Mouse (Mus musculus) heart, postnatal 36 days (tissue): Measurements from ENCODE around the gene Sec14l4. TPM values are rescaled to one million over a fixed set of nuclear protein-coding genes. Genes with fewer than 3 reads are reported as not detected.
A peak's percentile ranks its signal among the peaks of the same experiment; 100 is the strongest.

Experiments used
- DNase-seq, 2 experiments: peaks; one replicate each; pipeline ENCODE4 v3.0.0; 2021 to 2022
- intact Hi-C: fragments of 180-260 bp; cut with DNase I; formaldehyde crosslinking; loops from one replicate; pipeline ENCODE4 v1.15.1; 2025
- total RNA-seq, 2 experiments: library from RNA; stranded (reverse); gene quantifications; 2 replicates each; pipeline ENCODE4 v1.2.3; 2021

Gene Sec14l4
- total RNA-seq, 2 experiments from 2014 or later, result 0.36 to 0.57 TPM

DNA sequence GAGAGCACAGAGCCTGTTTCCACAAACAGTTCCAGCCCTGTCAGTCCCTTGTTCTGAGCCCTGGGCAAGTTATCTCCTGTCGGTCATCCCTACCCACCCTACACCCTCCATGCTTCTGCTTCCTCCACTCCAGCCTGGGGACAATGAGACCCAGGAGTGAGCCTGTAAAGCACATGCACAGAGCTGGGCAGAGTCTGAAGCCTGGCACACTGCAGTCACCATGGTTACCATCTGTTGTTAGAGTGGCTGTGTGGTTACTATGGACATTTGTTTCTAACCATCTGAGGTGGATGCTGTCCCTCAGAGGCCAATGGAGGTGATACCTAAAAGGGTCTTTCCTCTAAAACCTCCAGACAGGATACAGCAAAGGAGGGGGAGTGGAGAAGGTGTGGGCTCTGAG lies 38.4 kb downstream of the Sec14l4 start:
- DNase-seq, result no peak
- intact Hi-C loops, result no loop called here

DNA sequence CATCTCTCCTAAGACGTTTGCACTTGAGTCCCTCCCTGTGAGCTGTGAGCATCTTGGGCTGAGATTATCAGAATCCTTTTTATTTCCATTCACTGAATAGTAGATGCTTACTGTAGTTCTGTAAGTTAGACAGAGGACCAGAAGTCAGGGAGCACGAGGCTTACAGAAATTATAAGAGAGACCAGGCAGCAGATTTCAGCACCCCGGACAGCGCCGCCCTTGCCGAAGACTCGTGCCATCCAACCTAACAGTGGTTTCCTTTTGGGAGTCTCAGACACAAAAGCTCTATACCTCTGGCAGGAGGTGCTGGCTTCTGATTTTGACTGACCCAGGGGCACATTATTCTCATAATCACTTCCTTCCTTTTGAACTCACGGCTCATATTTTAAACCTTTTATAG lies 45.4 kb downstream of the Sec14l4 start:
- intact Hi-C loops, result no loop called here
- peak; percentile 26 to 59 for DNase-seq

DNA sequence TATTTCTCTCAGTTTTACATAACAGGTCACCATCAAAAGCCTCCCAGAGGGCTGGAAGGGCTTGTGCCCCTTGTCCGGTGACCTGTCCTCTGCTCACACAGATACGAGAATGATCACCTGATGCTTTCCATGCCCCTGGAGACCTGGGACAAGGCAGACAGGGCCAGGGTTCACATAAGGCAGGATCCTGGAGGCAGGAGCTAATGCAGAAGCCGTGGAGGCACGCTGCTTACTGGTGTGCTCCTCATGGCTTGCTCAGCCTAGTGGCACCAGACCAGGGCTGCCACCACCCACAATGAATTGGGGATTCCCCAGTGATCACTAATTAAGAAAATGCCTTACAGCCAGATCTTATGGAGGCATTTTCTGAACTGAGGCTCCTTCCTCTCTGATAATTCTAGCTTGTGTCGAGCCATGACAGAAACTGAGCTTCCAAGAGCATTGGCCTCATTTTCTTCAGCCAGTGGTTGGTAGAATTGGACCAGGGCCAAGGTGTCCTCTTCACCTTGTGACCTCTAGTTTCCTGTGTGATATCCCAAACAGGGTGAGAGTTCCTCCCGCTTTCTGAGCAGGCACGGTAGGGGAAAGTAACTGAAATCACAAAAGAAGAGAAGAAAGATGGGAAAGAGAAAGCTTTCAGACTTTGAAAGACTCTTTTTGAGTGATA lies 47.1 kb downstream of the Sec14l4 start:
- DNase-seq, result no peak
- intact Hi-C loops, result no loop called here

DNA sequence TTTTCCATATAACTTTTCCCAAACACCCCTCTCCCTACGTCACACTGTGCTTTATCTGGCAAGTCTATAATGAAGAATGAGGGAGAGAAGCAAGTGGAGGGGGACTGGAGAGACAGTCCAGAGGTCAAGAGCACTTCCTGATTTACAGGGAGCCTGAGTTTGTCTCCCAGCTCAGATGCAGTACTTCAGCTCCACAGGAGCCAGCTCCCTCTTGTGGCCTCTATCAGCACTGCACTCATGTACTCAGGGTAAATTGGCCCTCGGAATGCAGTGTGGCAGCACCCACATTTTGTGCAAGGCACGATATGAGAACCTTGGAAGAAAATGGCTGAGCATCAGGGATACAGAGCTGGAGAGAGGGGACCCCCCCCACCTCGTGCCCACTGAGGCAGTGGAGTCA lies 49.0 kb downstream of the Sec14l4 start:
- intact Hi-C loops, result no loop called here
- DNase-seq, result peak; percentile 36 to 66

DNA sequence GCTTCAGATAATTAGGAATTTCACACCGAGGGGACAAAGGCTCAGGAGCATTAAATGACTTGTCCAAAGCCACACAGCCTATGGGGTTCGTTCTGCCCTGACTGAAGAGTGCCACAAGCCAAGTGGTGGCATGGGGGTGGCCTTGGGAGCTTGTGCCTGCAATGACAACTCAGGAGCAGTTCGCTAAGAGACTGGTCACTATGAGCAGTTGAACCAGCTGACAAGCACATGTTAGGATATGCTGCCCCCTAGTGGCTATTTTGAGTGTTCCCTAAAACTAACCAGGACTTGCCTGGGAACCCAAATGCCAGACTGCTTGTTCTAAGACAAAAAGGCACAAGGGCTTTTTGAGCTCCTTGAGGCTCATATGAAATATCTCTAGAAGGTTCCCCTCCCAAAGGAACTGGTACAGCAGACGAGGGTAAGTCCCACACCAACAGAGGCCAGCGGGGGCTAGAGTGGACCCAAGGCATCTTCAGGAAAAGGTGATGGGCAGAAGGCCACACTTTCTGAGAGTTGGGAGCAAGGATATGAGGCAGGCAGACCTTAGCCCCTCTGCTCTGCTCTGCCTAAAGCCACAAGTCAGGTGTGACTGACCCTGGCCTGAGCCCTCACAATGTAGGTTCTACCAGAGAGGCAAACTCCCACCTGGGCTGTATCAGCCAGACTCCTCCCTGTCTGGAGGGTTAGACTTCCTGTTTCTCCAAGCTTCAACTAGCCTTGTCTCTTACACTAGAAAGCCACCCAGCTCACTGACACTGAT lies 52.2 kb downstream of the Sec14l4 start:
- intact Hi-C loops, result loop anchor here (1.0 kb wide), 2 partner anchors 30 to 82 kb away; no protein-coding TSS in a partner anchor
- peak; percentile 33 to 57 for DNase-seq

DNA sequence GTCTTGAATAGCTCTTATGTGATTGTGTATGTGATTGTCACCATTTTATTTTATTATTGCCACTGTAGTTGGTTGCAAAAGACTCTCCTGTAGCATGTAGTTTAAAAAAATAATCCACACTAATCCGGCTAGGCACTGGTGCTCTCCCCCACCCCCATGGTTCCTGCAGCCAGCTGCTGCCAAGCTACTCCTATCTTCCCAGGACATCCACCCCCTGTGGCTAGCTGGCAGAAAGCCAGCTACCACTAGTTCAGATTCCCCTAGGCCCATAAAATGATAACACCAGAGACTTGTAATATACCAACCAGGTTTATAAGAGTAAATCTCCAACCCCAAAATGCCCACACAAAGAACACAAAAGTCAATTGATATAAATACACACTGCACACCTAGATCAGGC lies 55.0 kb downstream of the Sec14l4 start:
- no peak for DNase-seq
- intact Hi-C loops, result no loop called here

DNA sequence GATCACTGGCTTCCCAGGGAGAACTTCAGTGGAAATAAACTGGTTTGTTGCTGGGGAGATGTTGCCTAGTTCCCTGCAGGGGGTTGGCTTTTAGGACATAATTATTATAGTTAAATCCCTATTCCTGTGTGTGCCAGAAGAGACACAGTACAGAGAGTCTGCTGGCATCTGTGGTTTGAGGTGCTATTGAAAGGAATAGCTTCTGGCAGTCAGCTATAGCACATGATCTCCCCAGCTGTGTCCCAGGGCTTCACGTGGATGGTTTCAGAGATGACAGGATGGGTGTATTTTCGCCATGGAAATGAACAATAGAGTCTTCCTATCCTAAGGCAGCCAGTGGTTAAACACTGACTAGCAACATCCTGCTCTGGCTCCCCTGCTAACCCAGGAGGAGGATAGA lies 56.0 kb downstream of the Sec14l4 start:
- intact Hi-C loops, result no loop called here
- DNase-seq, result no peak

DNA sequence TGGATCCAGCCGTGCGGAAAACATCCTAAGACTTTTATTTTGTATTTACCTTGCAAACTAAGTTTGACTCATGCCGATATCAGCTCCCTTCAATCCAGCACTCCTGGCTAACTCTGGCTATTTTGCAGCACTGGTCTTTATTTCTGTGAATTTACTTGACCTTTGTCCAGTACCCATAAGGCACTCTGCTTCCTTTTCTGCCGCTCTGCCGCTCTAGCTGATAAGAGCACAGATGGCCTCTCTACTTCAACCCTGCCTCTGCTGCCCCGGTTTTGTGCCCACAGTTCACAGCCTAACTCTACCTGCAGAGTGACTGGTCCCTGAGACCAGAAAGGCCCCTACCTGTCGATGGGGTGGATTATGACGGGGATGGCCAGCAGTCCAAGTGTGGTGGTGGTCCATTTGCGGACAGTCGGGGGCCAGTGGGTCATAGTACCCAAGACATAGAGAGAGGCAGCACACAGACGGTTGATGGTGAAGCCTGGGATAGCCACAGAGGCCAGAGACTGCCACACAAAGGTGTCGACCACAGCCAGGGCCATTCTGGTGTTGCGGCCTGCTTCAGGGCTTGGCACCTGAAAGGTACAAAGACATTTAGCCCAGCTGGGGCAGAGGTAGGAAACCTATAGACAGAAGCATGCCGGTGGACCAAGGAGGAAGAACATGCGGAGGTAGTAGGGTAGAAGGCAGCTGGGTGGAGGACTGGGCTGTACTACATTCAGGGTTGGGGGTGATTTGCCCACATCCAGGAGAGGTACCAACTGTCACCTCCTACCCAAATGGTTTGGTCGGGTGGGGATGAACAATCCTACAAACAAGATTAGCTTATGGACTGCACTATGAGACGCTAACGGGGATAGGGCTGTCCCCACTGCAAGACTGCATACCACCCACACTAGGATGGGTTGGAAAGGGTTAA lies 62.5 kb downstream of the Sec14l4 start:
- intact Hi-C loops, result loop anchor here (10.0 kb wide), 1 partner anchor 1001 kb away; the partner anchor contains the start of genes Ewsr1 and Rhbdd3
- DNase-seq, result no peak

DNA sequence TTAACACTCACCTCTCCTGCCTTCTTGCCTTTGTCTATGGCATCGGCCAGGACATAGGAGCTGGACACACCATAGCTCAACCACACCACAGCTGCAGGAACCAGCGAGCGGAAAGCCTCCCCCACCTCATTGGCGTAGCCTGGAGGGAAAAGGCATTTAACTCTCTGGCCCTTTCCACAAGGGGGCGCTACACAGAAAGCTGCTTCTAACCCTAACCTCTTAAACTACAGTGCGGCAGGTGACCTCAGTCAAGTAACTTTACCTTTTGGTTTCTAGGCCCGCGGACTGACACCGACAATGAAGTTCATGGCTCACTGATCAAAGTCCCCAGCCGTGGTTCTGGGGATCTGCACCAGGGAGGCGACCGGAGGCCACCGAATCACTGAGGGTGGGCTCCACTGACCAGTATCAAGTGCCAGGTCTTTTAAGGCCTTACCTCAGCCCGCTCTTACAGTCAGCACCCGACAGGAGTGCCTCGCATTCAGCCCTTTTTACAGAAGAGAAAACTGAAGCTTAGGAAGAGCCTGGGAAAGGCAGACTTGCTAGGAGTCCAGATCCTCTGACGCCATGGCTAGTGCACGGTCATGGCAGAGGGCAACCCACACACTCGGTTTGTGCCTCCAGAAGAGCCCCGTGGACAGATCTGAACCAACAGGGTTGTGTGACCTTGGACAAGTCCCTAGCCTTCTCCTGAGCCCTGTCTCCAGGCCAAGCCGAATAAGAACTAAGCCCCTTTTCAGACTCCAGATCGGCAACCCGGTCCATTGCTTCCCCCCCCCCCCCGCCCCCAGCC lies 63.3 kb downstream of the Sec14l4 start:
- peak; percentile 71 to 72 for DNase-seq
- intact Hi-C loops, result loop anchor here (10.0 kb wide), 1 partner anchor 1000 kb away; the partner anchor contains the start of genes Ewsr1 and Rhbdd3

DNA sequence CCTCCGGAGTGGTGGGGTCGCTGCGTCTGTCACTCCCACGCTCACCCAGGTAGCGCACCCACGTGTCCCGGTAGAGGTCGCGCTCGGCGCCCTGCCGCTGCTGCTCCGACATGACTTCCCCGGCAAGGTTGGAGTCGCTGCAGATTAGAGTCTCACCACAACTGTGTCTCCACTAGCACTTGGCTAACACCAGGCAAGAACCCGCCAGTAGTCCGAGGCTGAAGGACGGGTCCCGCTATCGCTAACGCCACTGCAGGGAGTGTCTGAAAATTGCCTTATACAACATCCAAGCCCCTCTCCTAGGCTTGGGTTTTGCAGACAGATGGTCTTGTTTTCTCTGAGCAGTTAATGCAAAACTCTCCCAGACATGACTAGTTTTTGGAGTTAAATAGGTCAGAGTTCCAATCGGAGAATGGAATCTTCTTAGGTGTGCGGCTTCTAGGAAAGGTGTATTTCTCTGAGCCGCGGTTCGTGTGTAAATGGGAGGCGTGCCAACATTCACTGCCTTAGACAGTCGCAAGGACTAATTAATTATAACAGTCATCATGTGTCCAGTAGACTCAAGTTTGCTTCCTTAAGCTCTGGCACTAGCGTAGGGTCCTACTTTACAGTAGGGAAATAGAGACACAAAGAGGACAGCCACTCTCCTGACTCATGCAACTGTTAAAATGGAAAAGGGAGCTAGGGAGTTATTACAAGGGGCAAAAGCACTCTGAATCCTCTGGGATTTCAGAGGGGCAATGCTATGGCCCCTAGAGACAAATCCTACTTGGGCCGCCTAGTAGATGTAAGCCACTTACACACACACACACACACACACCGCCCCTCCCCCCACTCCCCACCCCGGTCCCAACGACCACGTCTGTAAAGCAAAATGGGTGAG lies 64.2 kb downstream of the Sec14l4 start, which contains the start of gene Mtfp1:
TSS of gene Mtfp1 (minus strand) at position 275 of the 883 bp plus-strand sequence.
- DNase-seq, result peak; percentile 63 to 68
- intact Hi-C loops, result loop anchor here (10.0 kb wide), 1 partner anchor 999 kb away; the partner anchor contains the start of genes Ewsr1 and Rhbdd3

DNA sequence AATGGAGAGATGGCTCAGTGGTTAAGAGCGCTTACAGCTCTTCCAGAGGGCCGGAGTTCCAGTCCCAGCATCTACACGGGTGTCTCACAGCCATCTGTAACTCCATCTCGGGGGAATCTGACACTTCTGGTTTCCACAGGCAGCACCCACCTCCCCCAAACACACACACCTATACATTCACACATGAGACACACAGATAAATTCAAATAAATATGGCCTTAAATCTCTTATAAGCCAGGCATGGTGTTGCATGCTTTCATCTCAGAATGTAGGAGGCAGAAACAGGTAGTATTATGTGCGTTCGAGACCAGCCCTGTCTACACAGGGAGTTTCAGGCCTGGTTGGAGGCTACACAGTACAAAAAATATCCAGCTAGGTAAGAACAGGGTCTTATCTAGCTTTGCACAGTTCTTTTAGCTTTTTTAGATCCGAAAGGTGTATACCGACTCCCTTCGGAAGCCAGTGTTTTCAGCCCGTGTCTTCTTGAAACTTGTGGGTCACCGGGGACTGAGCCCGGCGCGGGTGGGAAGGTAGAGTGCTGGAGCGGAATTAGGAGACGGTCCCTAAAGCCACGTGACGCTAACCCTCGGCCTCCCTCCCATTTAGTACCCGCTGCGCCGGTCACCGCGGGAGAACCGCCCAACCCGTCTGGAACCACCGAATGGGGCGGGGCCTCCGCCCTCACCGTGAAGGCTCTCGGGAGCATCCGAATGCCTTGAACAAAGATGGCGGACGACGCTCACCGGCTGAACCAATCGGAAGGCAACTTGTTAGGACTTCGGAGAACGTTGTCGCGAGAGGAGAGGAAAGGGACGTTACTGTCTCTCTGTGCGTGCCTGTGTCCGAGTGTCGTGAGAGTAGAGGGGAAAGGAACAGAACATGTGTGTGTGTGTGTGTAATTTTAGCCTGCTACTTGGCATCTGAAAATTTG lies 65.1 kb downstream of the Sec14l4 start:
- peak; percentile 96 to 97 for DNase-seq
- intact Hi-C loops, result loop anchor here (10.0 kb wide), 1 partner anchor 998 kb away; the partner anchor contains the start of genes Ewsr1 and Rhbdd3

DNA sequence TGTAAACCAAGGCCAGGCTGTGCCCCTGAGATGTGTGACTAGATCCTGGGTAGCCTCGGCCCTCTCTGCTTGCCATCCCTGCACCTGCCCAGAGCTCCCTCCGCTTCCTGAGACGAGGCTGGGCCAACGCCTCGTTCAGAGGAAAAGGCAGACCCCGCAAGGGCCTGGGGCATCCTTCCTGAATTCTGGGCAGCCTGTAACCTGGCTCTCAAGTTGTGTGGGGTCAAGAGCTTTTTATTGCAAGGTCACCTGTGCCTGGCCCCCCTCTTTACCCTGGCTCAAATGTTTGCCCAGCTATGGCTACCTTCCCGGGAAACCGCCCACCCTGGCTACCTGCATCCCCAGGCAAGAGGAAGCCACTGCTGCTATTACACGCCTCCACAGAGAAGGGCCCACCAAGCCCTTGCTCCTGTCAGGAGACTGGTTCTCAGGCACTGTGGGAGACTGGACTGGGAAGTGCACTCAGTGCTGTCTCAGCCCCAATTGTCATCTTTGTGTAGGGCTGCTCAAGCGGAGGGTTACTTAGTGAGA lies 65.9 kb downstream of the Sec14l4 start:
- intact Hi-C loops, result loop anchor here (10.0 kb wide), 1 partner anchor 998 kb away; the partner anchor contains the start of genes Ewsr1 and Rhbdd3
- DNase-seq, result no peak

Other genes with a start within 250 kb of the Sec14l4 start
- gene Osbp2, start 167.6 kb upstream of the Sec14l4 start, total RNA-seq, result 10 to 100 TPM; 14.1 to 14.3 TPM
- under 1 TPM; 0.54 to 0.92 TPM for gene 4921536K21Rik, start 136.4 kb upstream of the Sec14l4 start, total RNA-seq
- gene Dusp18, start 136.2 kb upstream of the Sec14l4 start, total RNA-seq, result 10 to 100 TPM; 28.3 to 48.8 TPM
- gene Slc35e4, start 116.8 kb upstream of the Sec14l4 start, total RNA-seq, result 1 to 10 TPM; 5.3 to 5.5 TPM
- gene Tcn2, start 99.3 kb upstream of the Sec14l4 start, total RNA-seq, result 10 to 100 TPM; 43.7 to 52.1 TPM
- 10 to 100 TPM; 27.9 to 29.2 TPM for gene Pes1, start 67.5 kb upstream of the Sec14l4 start, total RNA-seq
- not detected for gene 4930556J24Rik, start 54.7 kb upstream of the Sec14l4 start, total RNA-seq
- under 1 TPM; 0.19 to 0.22 TPM for gene Gal3st1, start 47.8 kb upstream of the Sec14l4 start, total RNA-seq
- not detected for gene Sec14l3, start 33.4 kb downstream of the Sec14l4 start, total RNA-seq
- 100 to 1,000 TPM; 115 to 136 TPM for gene Mtfp1, start 64.0 kb downstream of the Sec14l4 start, total RNA-seq
- under 1 TPM; 0.69 to 0.87 TPM for gene Sec14l2, start 92.0 kb downstream of the Sec14l4 start, total RNA-seq
- 10 to 100 TPM; 14.0 to 15.1 TPM for gene Rnf215, start 103.7 kb downstream of the Sec14l4 start, total RNA-seq
- 1 to 10 TPM; 5.0 to 5.3 TPM for gene Ccdc157, start 128.8 kb downstream of the Sec14l4 start, total RNA-seq
- gene Sf3a1, start 128.9 kb downstream of the Sec14l4 start, total RNA-seq, result 10 to 100 TPM; 32.7 to 36.7 TPM
- gene Tbc1d10a, start 155.3 kb downstream of the Sec14l4 start, total RNA-seq, result 10 to 100 TPM in 1 of 2 experiments, 1 to 10 TPM in 1; 8.6 to 11.2 TPM
- 1 to 10 TPM; 5.2 to 5.5 TPM for gene Castor1, start 186.8 kb downstream of the Sec14l4 start, total RNA-seq
- not detected for gene Osm, start 205.0 kb downstream of the Sec14l4 start, total RNA-seq
- gene Lif, start 226.1 kb downstream of the Sec14l4 start, total RNA-seq, result under 1 TPM; 0.16 to 0.50 TPM